Comparison of ENCODE assay signal across 26 mouse cellular contexts in the genomic region with DNA sequence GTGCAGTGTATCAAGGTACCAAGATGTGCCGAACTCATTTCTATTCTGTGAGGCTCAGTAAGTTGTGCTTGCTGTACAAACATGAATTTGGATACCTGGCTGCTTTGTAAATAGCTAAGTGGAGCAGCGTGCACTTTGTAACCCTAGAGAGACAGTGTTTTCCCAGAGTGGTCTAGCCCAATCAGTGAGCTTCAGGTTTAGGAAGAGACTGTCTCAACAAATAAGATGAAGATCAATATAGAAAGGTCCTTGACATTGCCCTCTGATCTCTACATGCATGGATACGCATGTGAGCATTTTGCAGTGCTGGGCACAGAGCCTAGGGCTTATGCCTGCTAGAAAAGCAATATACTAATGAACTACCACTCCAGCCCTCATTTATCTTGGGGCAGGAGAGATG.
A peak's percentile ranks its signal among the peaks of the same experiment; 100 is the strongest.
DNase-seq lines count a peak whose midpoint lies in the region; ATAC-seq and TF ChIP-seq lines count a peak whose summit lies in the region.
"Had no signal": no experiment of that assay in that cellular context is flagged by ENCODE, and none has a peak within 500 bp of the region (broad histone marks: within the 10 kb centered on the region; RNA-seq: fewer than 3 reads in every experiment).

No protein-coding gene starts in this region.

- no peaks in the 10 kb centered on the region for H3K36me3 ChIP-seq in hindbrain, embryonic 11.5 days (ENCODE audit: control insufficient read depth, insufficient read depth, low read length)
- H3K36me3 ChIP-seq in hindbrain, embryonic 16.5 days (ENCODE audit: control insufficient read depth, insufficient read depth, low read length) = no peaks in the 10 kb centered on the region
- no peaks in the 10 kb centered on the region for H3K36me3 ChIP-seq in stomach, embryonic 14.5 days (ENCODE audit: control insufficient read depth, insufficient read depth, low read length)
- H3K36me3 ChIP-seq in stomach, postnatal 0 days (ENCODE audit: control insufficient read depth, insufficient read depth, low read length) = no peaks in the 10 kb centered on the region
- no peaks in the 10 kb centered on the region for H3K36me3 ChIP-seq in liver, embryonic 16.5 days (ENCODE audit: control insufficient read depth, insufficient read depth)
- H3K36me3 ChIP-seq in embryonic facial prominence, embryonic 10.5 days (replicated peaks) = no peaks in the 10 kb centered on the region; the same call in 1 of the 2 replicates
- H3K36me3 ChIP-seq: embryonic facial prominence, embryonic 13.5 days; forebrain, embryonic 12.5 days; heart, embryonic 13.5 days; hindbrain, embryonic 12.5 days; hindbrain, embryonic 15.5 days had no signal

- TF ChIP-seq EP300 in stomach, postnatal 0 days (optimal IDR thresholded peaks at IDR 0.05) = no peak

- no peak overlapping the region for H3K27ac ChIP-seq in hindbrain, embryonic 11.5 days (ENCODE audit: low read depth, low read length)
- H3K27ac ChIP-seq in hindbrain, embryonic 16.5 days (ENCODE audit: low read depth, low read length) = no peak overlapping the region
- no peak overlapping the region for H3K27ac ChIP-seq in stomach, embryonic 14.5 days (ENCODE audit: low read length)
- no peak overlapping the region for H3K27ac ChIP-seq in stomach, postnatal 0 days (replicated peaks)
- no peak overlapping the region for H3K27ac ChIP-seq in liver, embryonic 16.5 days (ENCODE audit: low read length)
- H3K27ac ChIP-seq in embryonic facial prominence, embryonic 10.5 days (replicated peaks) = no peak overlapping the region
- H3K27ac ChIP-seq: embryonic facial prominence, embryonic 13.5 days; forebrain, embryonic 12.5 days; forebrain, embryonic 15.5 days; gastrocnemius, adult 2 months; heart, embryonic 13.5 days; hindbrain, embryonic 12.5 days; hindbrain, embryonic 15.5 days had no signal

- H3K27me3 ChIP-seq in hindbrain, embryonic 11.5 days (ENCODE audit: control insufficient read depth, insufficient read depth, low read length) = no peaks in the 10 kb centered on the region
- H3K27me3 ChIP-seq in hindbrain, embryonic 16.5 days (replicated peaks; ENCODE audit: control insufficient read depth, insufficient read depth, low read length) = no peaks in the 10 kb centered on the region
- no peaks in the 10 kb centered on the region for H3K27me3 ChIP-seq in stomach, embryonic 14.5 days (ENCODE audit: control insufficient read depth, insufficient read depth, low read length)
- no peaks in the 10 kb centered on the region for H3K27me3 ChIP-seq in stomach, postnatal 0 days (ENCODE audit: control insufficient read depth, insufficient read depth, low read length)
- H3K27me3 ChIP-seq in liver, embryonic 16.5 days (ENCODE audit: control insufficient read depth, insufficient read depth, low read depth, low read length) = no peaks in the 10 kb centered on the region
- no peaks in the 10 kb centered on the region for H3K27me3 ChIP-seq in embryonic facial prominence, embryonic 10.5 days (replicated peaks; ENCODE audit: low read depth, poor library complexity, severe bottlenecking)
- H3K27me3 ChIP-seq: embryonic facial prominence, embryonic 13.5 days; forebrain, embryonic 12.5 days; forebrain, embryonic 15.5 days; heart, embryonic 13.5 days; hindbrain, embryonic 12.5 days; hindbrain, embryonic 15.5 days had no signal

- no peaks in the 10 kb centered on the region for H3K4me1 ChIP-seq in hindbrain, embryonic 11.5 days (replicated peaks; ENCODE audit: control insufficient read depth, insufficient read depth, low read length)
- no peaks in the 10 kb centered on the region for H3K4me1 ChIP-seq in hindbrain, embryonic 16.5 days (ENCODE audit: control insufficient read depth, insufficient read depth, low read depth, low read length)
- H3K4me1 ChIP-seq in stomach, embryonic 14.5 days (ENCODE audit: control insufficient read depth, insufficient read depth, low read length) = no peaks in the 10 kb centered on the region
- no peaks in the 10 kb centered on the region for H3K4me1 ChIP-seq in stomach, postnatal 0 days (replicated peaks; ENCODE audit: control insufficient read depth, insufficient read depth)
- no peaks in the 10 kb centered on the region; the same call in 1 of the 2 replicates for H3K4me1 ChIP-seq in liver, embryonic 16.5 days (ENCODE audit: control insufficient read depth, low read depth, low read length)
- no peaks in the 10 kb centered on the region for H3K4me1 ChIP-seq in embryonic facial prominence, embryonic 10.5 days
- H3K4me1 ChIP-seq: embryonic facial prominence, embryonic 13.5 days; forebrain, embryonic 12.5 days; forebrain, embryonic 15.5 days; heart, embryonic 13.5 days; hindbrain, embryonic 12.5 days; hindbrain, embryonic 15.5 days had no signal

- TF ChIP-seq CTCF in stomach, postnatal 0 days (IDR thresholded peaks at IDR 0.05; ENCODE audit: low read depth) = no peak

- ATAC-seq in hindbrain, embryonic 11.5 days (ENCODE audit: low FRiP score) = peak; percentile 33; the same call in 1 of the 2 replicates
- ATAC-seq in hindbrain, embryonic 16.5 days = no peak
- ATAC-seq in stomach, embryonic 14.5 days (ENCODE audit: insufficient number of reproducible peaks, insufficient read depth, low FRiP score, low read depth) = 0 out of 2 replicates have a peak, but pooled peaks have one; percentile 18
- ATAC-seq in stomach, postnatal 0 days (ENCODE audit: low FRiP score, low TSS enrichment) = no peak
- peak; percentile 74 for ATAC-seq in liver, embryonic 16.5 days (ENCODE audit: low read depth)
- ATAC-seq: CD4-positive, CD25-positive, alpha-beta regulatory T cell, adult 4 months; forebrain, embryonic 15.5 days had no signal

- no peak overlapping the region for H3K4me2 ChIP-seq in hindbrain, embryonic 11.5 days (replicated peaks; ENCODE audit: low read depth, low read length)
- no peak overlapping the region for H3K4me2 ChIP-seq in hindbrain, embryonic 16.5 days (ENCODE audit: low read length)
- H3K4me2 ChIP-seq in stomach, embryonic 14.5 days (replicated peaks; ENCODE audit: low read depth, low read length) = no peak overlapping the region
- H3K4me2 ChIP-seq in stomach, postnatal 0 days (replicated peaks; ENCODE audit: low read depth) = no peak overlapping the region
- H3K4me2 ChIP-seq in liver, embryonic 16.5 days (ENCODE audit: low read depth, low read length) = no peak overlapping the region
- H3K4me2 ChIP-seq: embryonic facial prominence, embryonic 13.5 days; forebrain, embryonic 12.5 days; forebrain, embryonic 15.5 days; heart, embryonic 13.5 days; hindbrain, embryonic 12.5 days; hindbrain, embryonic 15.5 days had no signal

- 88% methylated on average over 3 of the region's 3 CpGs for WGBS in hindbrain, embryonic 11.5 days
- 88% methylated on average over 3 of the region's 3 CpGs for WGBS in hindbrain, embryonic 16.5 days
- WGBS in stomach, embryonic 14.5 days = 70% methylated on average over 3 of the region's 3 CpGs
- 56% methylated on average over 3 of the region's 3 CpGs for WGBS in stomach, postnatal 0 days
- 59% methylated on average over 3 of the region's 3 CpGs for WGBS in liver, embryonic 16.5 days (ENCODE audit: insufficient replicate concordance)
- 90% methylated on average over 3 of the region's 3 CpGs for WGBS in embryonic facial prominence, embryonic 10.5 days

- no peaks in the 10 kb centered on the region for H3K9me3 ChIP-seq in hindbrain, embryonic 11.5 days (ENCODE audit: control insufficient read depth, low read length)
- no peaks in the 10 kb centered on the region for H3K9me3 ChIP-seq in hindbrain, embryonic 16.5 days (ENCODE audit: control insufficient read depth, low read length)
- H3K9me3 ChIP-seq in stomach, embryonic 14.5 days (ENCODE audit: control insufficient read depth, low read depth, low read length) = no peaks in the 10 kb centered on the region
- no peaks in the 10 kb centered on the region for H3K9me3 ChIP-seq in stomach, postnatal 0 days (ENCODE audit: control insufficient read depth, low read length)
- no peaks in the 10 kb centered on the region for H3K9me3 ChIP-seq in liver, embryonic 16.5 days (replicated peaks; ENCODE audit: control insufficient read depth, low read length)
- H3K9me3 ChIP-seq in embryonic facial prominence, embryonic 10.5 days = no peaks in the 10 kb centered on the region
- H3K9me3 ChIP-seq: embryonic facial prominence, embryonic 13.5 days; forebrain, embryonic 12.5 days; forebrain, embryonic 15.5 days; heart, embryonic 13.5 days; hindbrain, embryonic 12.5 days; hindbrain, embryonic 15.5 days had no signal

- H3K9ac ChIP-seq in hindbrain, embryonic 11.5 days (ENCODE audit: low read depth, low read length) = no peak overlapping the region
- H3K9ac ChIP-seq in hindbrain, embryonic 16.5 days (ENCODE audit: low read depth, low read length) = no peak overlapping the region
- no peak overlapping the region for H3K9ac ChIP-seq in stomach, embryonic 14.5 days (replicated peaks; ENCODE audit: low read depth, low read length)
- no peak overlapping the region for H3K9ac ChIP-seq in stomach, postnatal 0 days (ENCODE audit: low read length)
- no peak overlapping the region for H3K9ac ChIP-seq in liver, embryonic 16.5 days (ENCODE audit: low read depth, low read length)
- H3K9ac ChIP-seq: embryonic facial prominence, embryonic 13.5 days; forebrain, embryonic 12.5 days; forebrain, embryonic 15.5 days; heart, embryonic 13.5 days; hindbrain, embryonic 12.5 days; hindbrain, embryonic 15.5 days had no signal

- no peak for DNase-seq in hindbrain, embryonic 11.5 days (ENCODE audit: low spot score)
- no peak for DNase-seq in stomach, postnatal 0 days (ENCODE audit: low spot score)
- DNase-seq in frontal cortex, adult 2 months (ENCODE audit: extremely low spot score in 1 of 2, low spot score in 1 of 2) = no peak
- DNase-seq in embryonic facial prominence, embryonic 10.5 days (ENCODE audit: low spot score) = no peak
- DNase-seq: adrenal gland, adult 2 months; adrenal gland, postnatal 14 days; cerebellum, adult 11 months; cerebellum, adult 2 months; cerebellum, adult 9-11 months; cerebellum, postnatal 25 days; gastrocnemius, adult 2 months; gastrocnemius, postnatal 14 days; heart, adult 18-20 months; heart, postnatal 14 days; heart, postnatal 4 days had no signal

- H3K4me3 ChIP-seq in hindbrain, embryonic 11.5 days (ENCODE audit: low read depth, low read length) = no peak overlapping the region
- H3K4me3 ChIP-seq in hindbrain, embryonic 16.5 days (ENCODE audit: low read length) = no peak overlapping the region
- no peak overlapping the region for H3K4me3 ChIP-seq in stomach, embryonic 14.5 days (ENCODE audit: low read depth, low read length)
- no peak overlapping the region for H3K4me3 ChIP-seq in stomach, postnatal 0 days (ENCODE audit: low read depth, low read length)
- H3K4me3 ChIP-seq in liver, embryonic 16.5 days (ENCODE audit: low read depth, low read length) = no peak overlapping the region
- H3K4me3 ChIP-seq in embryonic facial prominence, embryonic 10.5 days = no peak overlapping the region
- H3K4me3 ChIP-seq: embryonic facial prominence, embryonic 13.5 days; erythroblast, embryonic 14.5 days; forebrain, embryonic 12.5 days; forebrain, embryonic 15.5 days; gastrocnemius, adult 2 months; heart, embryonic 13.5 days; hindbrain, embryonic 12.5 days; hindbrain, embryonic 15.5 days had no signal

Comparison
In these comparisons a context has a peak if more than half of its experiments do, and no peak if none do; other contexts are left out.
1. ATAC-seq: peak in hindbrain, embryonic 11.5 days (single experiment), stomach, embryonic 14.5 days (single experiment) and liver, embryonic 16.5 days (single experiment); none in hindbrain, embryonic 16.5 days (single experiment) and stomach, postnatal 0 days (single experiment).